In the genomic region with DNA sequence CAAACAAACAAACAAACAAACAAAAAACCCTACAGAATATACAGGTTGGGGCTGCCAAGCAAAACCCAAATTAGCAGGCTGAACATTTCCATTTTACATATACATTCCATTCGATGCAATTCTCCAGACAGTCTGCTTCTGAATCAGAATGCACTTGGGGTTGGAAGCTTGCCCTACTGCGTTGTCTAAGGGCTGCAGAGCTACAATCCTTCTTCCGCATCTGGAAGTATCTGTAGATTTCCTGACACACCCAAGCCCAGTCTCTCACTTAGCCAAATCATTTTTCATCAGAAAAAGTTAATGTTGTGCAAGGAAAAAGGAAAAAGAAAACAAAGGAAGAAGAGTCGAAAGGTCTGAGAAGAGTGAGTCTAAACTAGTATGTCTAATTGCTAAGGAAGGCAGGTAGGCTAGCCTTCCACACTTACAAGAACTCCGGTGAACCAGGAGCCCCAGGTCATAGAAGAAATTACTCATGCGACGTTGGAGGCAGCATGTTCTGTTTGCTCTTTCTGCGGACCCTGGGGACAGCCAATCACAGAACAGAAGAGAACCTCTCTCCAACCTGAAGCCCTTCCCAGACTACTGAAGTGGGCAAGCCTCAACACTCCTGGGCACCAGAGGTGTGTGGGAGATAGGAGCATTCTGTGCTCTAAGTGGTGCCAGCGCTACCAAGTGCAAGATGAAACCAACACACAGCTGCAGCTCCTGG, we compare ENCODE assay signal across 16 mouse cellular contexts. TPM values are rescaled to one million over a fixed set of nuclear protein-coding genes. Genes with fewer than 3 reads are reported as not detected.
DNase-seq lines count a peak whose midpoint lies in the region; ATAC-seq and TF ChIP-seq lines count a peak whose summit lies in the region.
"Had no signal": no experiment of that assay in that cellular context is flagged by ENCODE, and none has a peak within 500 bp of the region (broad histone marks: within the 10 kb centered on the region; RNA-seq: fewer than 3 reads in every experiment).

No protein-coding gene starts in this region.

- H3K4me3 ChIP-seq in liver, adult 2 months (ENCODE audit: insufficient read depth, low read depth, low read length), result no peak overlapping the region
- no peak overlapping the region for H3K4me3 ChIP-seq in liver, embryonic 12.5 days
- H3K4me3 ChIP-seq: hindbrain, embryonic 10.5 days; layer of hippocampus, adult 2 months; midbrain, embryonic 12.5 days had no signal

- peaks cover 44% of the 10 kb centered on the region; the same call in 1 of the 2 replicates for H3K79me2 ChIP-seq in liver, adult 2 months (ENCODE audit: control insufficient read depth, insufficient read depth, low read length)

- H3K4me2 ChIP-seq in liver, embryonic 12.5 days, result no peak overlapping the region
- H3K4me2 ChIP-seq: midbrain, embryonic 12.5 days had no signal

- ATAC-seq in liver, embryonic 12.5 days, result no peak
- 0 out of 2 replicates have a peak, but pooled peaks have one; percentile 42 for ATAC-seq in megakaryocyte-erythroid progenitor cell, adult 5-6 weeks (replicated peaks; ENCODE audit: low FRiP score, low TSS enrichment, poor library complexity, severe bottlenecking)

- no peak for TF ChIP-seq POLR2A in liver, adult 2 months (IDR thresholded peaks at IDR 0.05; ENCODE audit: extremely low read depth, insufficient read depth, low read length)

- H3K27me3 ChIP-seq in liver, adult 2 months (ENCODE audit: control insufficient read depth, insufficient read depth, low read length), result no peaks in the 10 kb centered on the region
- no peaks in the 10 kb centered on the region for H3K27me3 ChIP-seq in liver, embryonic 12.5 days (replicated peaks)
- H3K27me3 ChIP-seq: midbrain, embryonic 12.5 days had no signal

- intact Hi-C loops in heart, postnatal 14 days (cut with DNase I), result no loop called here

- peaks cover 26% of the 10 kb centered on the region for H3K4me1 ChIP-seq in liver, adult 2 months (ENCODE audit: control insufficient read depth, insufficient read depth, low read length)
- 0 out of 2 replicates have a peak, but pooled peaks cover 4% of the 10 kb centered on the region for H3K4me1 ChIP-seq in liver, embryonic 12.5 days
- H3K4me1 ChIP-seq: hindbrain, embryonic 10.5 days; midbrain, embryonic 12.5 days had no signal

- DNase-seq in heart, adult 11 months, result peak; percentile 93
- no peak for DNase-seq in heart, postnatal 14 days
- DNase-seq in liver, adult 2 months (ENCODE audit: extremely low read depth, low read depth, low spot score), result no peak
- peak; percentile 49 for DNase-seq in brain, adult 2 months (ENCODE audit: low read depth, low spot score)
- no peak for DNase-seq in layer of hippocampus, postnatal 10 days (ENCODE audit: low spot score in 2 of 2)
- no peak for DNase-seq in urinary bladder, postnatal 36 days (ENCODE audit: low spot score in 2 of 2)
- DNase-seq: B cell, adult 2 months; cerebellum, adult 18-20 months; liver; lung, postnatal 10 days; spleen, adult 18-20 months had no signal

- peaks cover 24% of the 10 kb centered on the region for H3K36me3 ChIP-seq in liver, adult 2 months (ENCODE audit: control insufficient read depth, insufficient read depth, low read length)
- peaks cover 13% of the 10 kb centered on the region for H3K36me3 ChIP-seq in liver, embryonic 12.5 days

- 72% methylated on average over 9 of the region's 9 CpGs for WGBS in liver, adult 2 months
- WGBS in liver, embryonic 12.5 days (ENCODE audit: insufficient replicate concordance), result 77% methylated on average over 9 of the region's 9 CpGs

- H3K27ac ChIP-seq in liver, adult 2 months (replicated peaks; ENCODE audit: insufficient read depth, low read depth, low read length), result peak overlapping the region; percentile 66
- no peak overlapping the region for H3K27ac ChIP-seq in liver, embryonic 12.5 days
- H3K27ac ChIP-seq: hindbrain, embryonic 10.5 days; layer of hippocampus, adult 2 months; midbrain, embryonic 12.5 days had no signal

- TF ChIP-seq CTCF in liver, adult 2 months (IDR thresholded peaks at IDR 0.05; ENCODE audit: low read depth, low read length), result no peak

- no peaks in the 10 kb centered on the region for H3K9me3 ChIP-seq in liver, embryonic 12.5 days (replicated peaks)
- H3K9me3 ChIP-seq: hindbrain, embryonic 10.5 days; midbrain, embryonic 12.5 days had no signal

- H3K9ac ChIP-seq in liver, adult 2 months (ENCODE audit: low read depth, low read length), result no peak overlapping the region
- no peak overlapping the region for H3K9ac ChIP-seq in liver, embryonic 12.5 days
- H3K9ac ChIP-seq: midbrain, embryonic 12.5 days had no signal

RNA-seq across cellular contexts. Expression of gene Pik3r1, which starts 55.1 kb away (rescaled TPM):
- 100 to 1,000 TPM in 1 of 2 experiments, 10 to 100 TPM in 1; 99.1 to 106 TPM for total RNA-seq in heart, postnatal 14 days (2021)
- 35.5 and 38.4 TPM in 2 replicates for total RNA-seq in liver, adult 2 months (2014; rRNA removed)
- 11.9 and 12.2 TPM in 2 replicates for polyA plus RNA-seq in liver, adult 2 months (2012; rRNA removed)
- polyA plus RNA-seq in liver, embryonic 12.5 days (2016; fragmentation: Nextera tagmentation; extraction: Ambion mirVana), result 17.2 and 22.0 TPM in 2 replicates
- total RNA-seq in megakaryocyte-erythroid progenitor cell, adult 5-6 weeks (2014; fragmentation: Nextera tagmentation), result 47.7 and 67.6 TPM in 2 replicates
- total RNA-seq in megakaryocyte-erythroid progenitor cell, adult 5-6 weeks (2017), result 98.6 and 115 TPM in 2 replicates
- total RNA-seq in layer of hippocampus, postnatal 10 days (2021), result 100 to 1,000 TPM; 109 to 112 TPM

Comparison
In these comparisons a context has a peak if more than half of its experiments do, and no peak if none do; other contexts are left out.
1. DNase-seq: peak in heart, adult 11 months (single experiment) and brain, adult 2 months (single experiment); none in heart, postnatal 14 days (0 of 2), liver, adult 2 months (single experiment), layer of hippocampus, postnatal 10 days (0 of 2) and urinary bladder, postnatal 36 days (0 of 2).